ENCODE assay signal across 15 mouse cellular contexts in the genomic region with DNA sequence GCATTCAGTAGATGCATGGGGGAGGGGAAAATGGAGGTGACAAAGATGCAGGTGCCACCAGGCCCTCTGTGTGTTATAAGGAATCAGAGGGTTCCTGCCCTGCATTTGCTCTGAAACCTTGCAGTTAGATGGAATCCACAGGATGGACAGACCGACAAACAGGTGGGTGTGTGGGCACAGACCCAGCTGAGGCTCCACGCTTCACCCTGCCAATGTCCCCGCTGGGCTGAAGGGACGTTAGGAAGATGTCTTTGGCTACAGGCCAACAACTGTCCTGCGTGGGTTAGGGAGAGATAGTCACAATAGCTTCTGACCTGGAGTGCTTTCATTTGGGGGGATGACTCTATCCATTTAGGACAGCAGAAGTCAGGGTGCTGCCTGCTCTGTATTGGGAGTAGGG.
DNase-seq lines count a peak whose midpoint lies in the region; ATAC-seq and TF ChIP-seq lines count a peak whose summit lies in the region.
"Had no signal": no experiment of that assay in that cellular context is flagged by ENCODE, and none has a peak within 500 bp of the region (broad histone marks: within the 10 kb centered on the region; RNA-seq: fewer than 3 reads in every experiment).

No protein-coding gene starts in this region.

- no peak overlapping the region for H3K4me3 ChIP-seq in layer of hippocampus, adult 2 months
- H3K4me3 ChIP-seq in hindbrain, embryonic 12.5 days: no peak overlapping the region
- no peak overlapping the region for H3K4me3 ChIP-seq in midbrain, embryonic 14.5 days (replicated peaks; ENCODE audit: low read depth, low read length)
- H3K4me3 ChIP-seq: heart, adult 2 months; heart, embryonic 15.5 days; limb, embryonic 15.5 days had no signal

- no peaks in the 10 kb centered on the region for H3K9me3 ChIP-seq in hindbrain, embryonic 12.5 days (replicated peaks)
- no peaks in the 10 kb centered on the region for H3K9me3 ChIP-seq in midbrain, embryonic 14.5 days (ENCODE audit: control insufficient read depth, low read length)
- H3K9me3 ChIP-seq: heart, embryonic 15.5 days; limb, embryonic 15.5 days had no signal

- no peak overlapping the region for H3K4me2 ChIP-seq in hindbrain, embryonic 12.5 days (replicated peaks)
- H3K4me2 ChIP-seq in midbrain, embryonic 14.5 days (ENCODE audit: low read length): no peak overlapping the region
- H3K4me2 ChIP-seq: heart, embryonic 15.5 days; limb, embryonic 15.5 days had no signal

- WGBS in hindbrain, embryonic 12.5 days: 54% methylated on average over 5 of the region's 5 CpGs
- 51% methylated on average over 5 of the region's 5 CpGs for WGBS in midbrain, embryonic 14.5 days

- H3K4me1 ChIP-seq in hindbrain, embryonic 12.5 days: peaks cover 43% of the 10 kb centered on the region
- H3K4me1 ChIP-seq in midbrain, embryonic 14.5 days (ENCODE audit: control insufficient read depth, insufficient read depth, low read length): peaks cover 42% of the 10 kb centered on the region

- H3K27me3 ChIP-seq in hindbrain, embryonic 12.5 days: peaks cover 25% of the 10 kb centered on the region
- no peaks in the 10 kb centered on the region for H3K27me3 ChIP-seq in midbrain, embryonic 14.5 days (ENCODE audit: control insufficient read depth, insufficient read depth, low read length)
- H3K27me3 ChIP-seq: limb, embryonic 15.5 days had no signal

- peak; percentile 45 for DNase-seq in cerebellum, adult 11-12 months
- DNase-seq in cerebellum, postnatal 25 days: no peak
- no peak for DNase-seq in layer of hippocampus, adult 2 months (ENCODE audit: low spot score in 2 of 2)
- no peak for DNase-seq in layer of hippocampus, postnatal 10 days (ENCODE audit: low spot score in 2 of 2)
- DNase-seq in midbrain, embryonic 14.5 days: no peak
- no peak for DNase-seq in natural killer cell, adult 2 months (ENCODE audit: low spot score in 2 of 2)
- DNase-seq in adrenal gland, adult 8-10 months: no peak
- DNase-seq: kidney, adult 11 months; kidney, postnatal 10 days; thymus, adult 18-20 months had no signal

- no peaks in the 10 kb centered on the region for H3K36me3 ChIP-seq in hindbrain, embryonic 12.5 days
- H3K36me3 ChIP-seq in midbrain, embryonic 14.5 days (ENCODE audit: control insufficient read depth, insufficient read depth, low read length): no peaks in the 10 kb centered on the region
- H3K36me3 ChIP-seq: heart, embryonic 15.5 days; limb, embryonic 15.5 days had no signal

- H3K9ac ChIP-seq in hindbrain, embryonic 12.5 days: peak overlapping the region; percentile 2; the same call in 1 of the 2 replicates
- H3K9ac ChIP-seq in midbrain, embryonic 14.5 days (replicated peaks; ENCODE audit: low read length): no peak overlapping the region
- H3K9ac ChIP-seq: heart, embryonic 15.5 days; limb, embryonic 15.5 days had no signal

- no peak for ATAC-seq in hindbrain, embryonic 12.5 days (ENCODE audit: low FRiP score)
- ATAC-seq in midbrain, embryonic 14.5 days (ENCODE audit: low FRiP score, low TSS enrichment): no peak

- peak overlapping the region; percentile 88 for H3K27ac ChIP-seq in layer of hippocampus, adult 2 months
- no peak overlapping the region; the same call in 1 of the 2 replicates for H3K27ac ChIP-seq in hindbrain, embryonic 12.5 days
- peak overlapping the region; percentile 72 for H3K27ac ChIP-seq in midbrain, embryonic 14.5 days (replicated peaks; ENCODE audit: low read depth, low read length)
- H3K27ac ChIP-seq: heart, adult 2 months; heart, embryonic 15.5 days; macrophage had no signal

- TF ChIP-seq CTCF in layer of hippocampus, adult 2 months (conservative IDR thresholded peaks at IDR 0.05): no peak
